Mouse (Mus musculus) heart, postnatal 14 days (tissue): ENCODE results near the gene Rhbg. TPM values are rescaled to one million over a fixed set of nuclear protein-coding genes. Genes with fewer than 3 reads are reported as not detected.
A peak's percentile ranks its signal among the peaks of the same experiment; 100 is the strongest.
"Not testable (repeated sequence)": the region's sequence is repeated elsewhere in the genome, so short reads cannot be mapped to it uniquely, and the experiment has no call there.

Source experiments
- DNase-seq, 2 experiments: peaks; one replicate each; pipeline ENCODE4 v3.0.0; 2021 to 2022
- intact Hi-C: fragments of 180-260 bp; cut with DNase I; formaldehyde crosslinking; loops from one replicate; pipeline ENCODE4 v1.15.1; 2025
- long read RNA-seq, 2 experiments: library from polyadenylated mRNA; stranded (forward); transcript quantifications; one replicate each; pipeline ENCODE4 v2.0.0; 2021
- total RNA-seq, 2 experiments: library from RNA; stranded (reverse); gene quantifications; 2 replicates each; pipeline ENCODE4 v1.2.3; 2021

The Rhbg gene
- total RNA-seq, result not detected
- long read RNA-seq, experiment 1, result 0 reads
- long read RNA-seq, experiment 2, result 0 reads

DNA sequence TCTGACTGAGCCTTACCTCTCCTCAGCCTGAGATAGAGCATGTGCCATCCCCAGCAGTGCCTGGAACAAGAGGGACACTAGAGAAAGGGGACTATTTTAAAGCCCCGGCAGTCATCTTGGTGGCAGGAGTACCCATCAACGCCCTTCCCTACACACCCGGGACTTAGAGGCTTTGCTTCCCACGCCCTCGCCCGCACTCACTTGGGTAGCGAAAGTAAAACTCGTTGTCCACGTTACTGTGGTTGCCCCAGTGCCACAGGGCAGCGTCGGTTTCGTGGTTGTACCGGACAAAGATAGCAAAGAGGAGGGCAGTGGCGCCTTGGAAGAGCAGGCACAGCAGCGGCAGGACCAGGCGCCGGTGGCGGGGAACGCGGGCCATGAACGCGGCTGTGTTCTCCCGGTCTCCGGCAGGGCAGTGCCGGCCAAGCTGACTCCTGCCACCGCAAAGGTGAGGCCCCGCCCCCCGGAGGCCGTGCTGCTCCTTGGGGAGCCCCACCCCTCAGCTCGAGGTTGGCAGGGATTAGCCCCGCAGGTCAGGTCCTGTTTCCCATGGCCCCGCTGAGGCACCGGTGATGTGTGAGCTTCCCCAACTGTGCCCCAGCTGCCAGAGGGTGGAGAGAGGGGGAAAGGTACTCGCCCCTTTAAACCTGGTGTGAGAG lies at the start of gene Rhbg:
Rhbg (minus strand) TSS at position 442 of the 659 bp plus-strand sequence.
- DNase-seq, result peak; percentile 15 to 33
- intact Hi-C loops, result no loop called here

GRCm38 (mm10) chr3:88299172-88299571 lies 44.7 kb upstream of the Rhbg start:
- intact Hi-C loops, result no loop called here
- no peak for DNase-seq

- no peak for DNase-seq
- intact Hi-C loops, result no loop called here
Measured at GRCm38 (mm10) chr3:88297321-88297851, 42.9 kb upstream of the Rhbg start.

DNA sequence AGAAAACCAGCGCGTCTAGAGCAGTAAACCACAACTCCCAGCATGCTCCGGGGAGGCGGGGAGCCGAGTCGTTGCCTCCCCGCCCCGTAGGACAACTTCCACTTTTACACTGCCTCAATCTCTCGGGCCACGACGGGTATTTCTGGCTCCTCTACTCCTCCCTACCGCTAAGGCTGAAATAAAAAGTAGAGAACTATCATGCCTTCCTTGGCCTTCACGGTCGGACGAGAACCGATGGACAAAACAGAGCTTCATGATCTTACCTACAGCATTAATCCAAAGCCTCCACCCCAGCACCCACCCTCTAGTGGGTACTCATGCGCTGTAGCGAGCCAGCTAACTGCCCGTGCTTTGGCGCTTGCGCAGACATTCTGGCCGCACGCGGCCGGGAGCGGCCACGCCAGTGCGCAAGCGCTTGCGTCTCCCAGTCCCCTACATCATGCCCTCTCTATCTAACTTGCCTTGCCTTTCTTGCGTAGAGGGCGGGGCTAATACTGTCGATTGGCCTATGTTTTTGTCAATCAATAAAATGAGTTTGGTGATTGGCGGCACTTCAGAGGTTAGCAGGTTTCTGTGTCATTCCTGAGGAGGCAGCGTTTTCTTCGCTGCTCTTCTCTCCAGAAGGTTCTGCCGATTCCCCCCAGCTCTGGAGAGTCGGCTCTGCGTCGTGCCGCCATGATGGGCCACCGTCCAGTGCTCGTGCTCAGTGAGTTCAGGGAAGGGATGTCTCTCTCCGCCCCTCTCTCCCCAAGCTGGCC lies 42.2 kb upstream of the Rhbg start, which contains the start of the genes Tsacc and Cct3:
Tsacc (minus strand) TSS at position 439 of the 758 bp plus-strand sequence.
Cct3 (plus strand) TSS at position 556 of the 758 bp plus-strand sequence.
- intact Hi-C loops, result no loop called here
- DNase-seq, result peak; percentile 97

DNA sequence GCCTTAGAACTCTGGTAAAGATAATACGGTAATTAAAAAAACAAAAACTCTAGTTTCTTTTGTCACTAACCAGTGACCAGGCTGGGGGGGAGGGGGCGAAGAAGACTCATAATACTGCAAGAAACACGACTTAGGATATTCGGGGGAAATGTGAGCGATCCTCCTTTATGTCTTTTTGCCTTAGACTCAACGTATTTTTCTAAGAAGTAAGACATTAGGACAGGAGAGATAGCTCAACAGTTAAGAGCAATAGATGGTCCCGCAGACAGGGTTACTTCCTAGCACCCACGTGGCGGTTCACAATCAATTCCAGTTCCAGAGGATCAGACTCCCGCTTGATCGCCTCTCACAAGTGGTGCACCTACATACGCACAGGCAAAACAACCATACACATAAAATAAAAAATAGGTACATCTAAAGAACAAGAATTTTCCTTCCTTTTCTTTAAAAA lies 41.6 kb upstream of the Rhbg start:
- DNase-seq, result no peak
- intact Hi-C loops, result no loop called here

- intact Hi-C loops, DNase-seq: not testable (repeated sequence)
Measured at GRCm38 (mm10) chr3:88295272-88295671, 40.8 kb upstream of the Rhbg start.

DNA sequence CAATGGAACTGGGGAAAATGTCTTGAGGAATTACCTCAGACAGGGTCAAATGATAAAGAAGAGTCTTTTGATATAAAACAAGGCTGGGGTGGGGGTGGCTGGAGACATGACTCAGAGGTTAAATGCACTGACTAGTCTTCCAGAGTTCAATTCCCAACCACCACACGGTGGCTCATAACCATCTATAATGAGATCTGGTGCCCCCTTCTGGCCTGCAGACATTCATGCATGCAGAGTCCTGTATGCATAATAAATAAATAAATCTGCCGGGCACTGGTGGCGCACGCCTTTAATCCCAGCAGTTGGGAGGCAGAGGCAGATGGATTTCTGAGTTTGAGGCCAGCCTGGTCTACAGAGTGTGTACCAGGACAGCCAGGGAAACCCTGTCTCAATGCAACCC lies 37.5 kb upstream of the Rhbg start:
- intact Hi-C loops, result no loop called here
- peak in 1 of 2 experiments; percentile 23 for DNase-seq

DNA sequence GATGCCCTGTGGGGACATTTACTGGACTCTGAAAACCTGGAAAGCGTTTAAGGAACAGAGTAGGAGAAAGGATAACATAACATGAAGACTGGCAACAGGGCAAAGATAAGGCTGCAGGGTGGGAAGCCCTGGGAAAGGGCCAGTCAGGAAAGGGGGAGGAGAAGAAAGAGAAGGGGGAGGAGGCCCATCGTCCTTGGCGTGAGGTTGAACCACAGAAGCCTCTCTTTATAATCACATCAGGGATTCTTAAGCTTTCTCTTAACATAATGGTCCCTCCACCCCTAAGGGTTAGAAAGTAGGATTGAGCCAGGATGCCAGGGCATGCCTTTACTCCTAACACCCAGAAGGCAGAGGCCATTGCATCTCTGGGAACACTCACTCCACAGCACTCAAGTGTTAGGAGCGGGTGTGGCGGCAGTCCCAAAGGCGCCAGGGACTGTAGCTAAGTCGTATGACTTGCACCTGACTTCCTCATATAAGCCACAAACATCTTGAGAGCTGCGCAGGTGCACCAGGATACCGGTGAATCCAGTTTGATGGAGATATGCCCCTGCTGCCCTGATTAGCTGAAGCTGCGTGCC lies 33.7 kb upstream of the Rhbg start:
- DNase-seq, intact Hi-C loops: not testable (repeated sequence)

DNA sequence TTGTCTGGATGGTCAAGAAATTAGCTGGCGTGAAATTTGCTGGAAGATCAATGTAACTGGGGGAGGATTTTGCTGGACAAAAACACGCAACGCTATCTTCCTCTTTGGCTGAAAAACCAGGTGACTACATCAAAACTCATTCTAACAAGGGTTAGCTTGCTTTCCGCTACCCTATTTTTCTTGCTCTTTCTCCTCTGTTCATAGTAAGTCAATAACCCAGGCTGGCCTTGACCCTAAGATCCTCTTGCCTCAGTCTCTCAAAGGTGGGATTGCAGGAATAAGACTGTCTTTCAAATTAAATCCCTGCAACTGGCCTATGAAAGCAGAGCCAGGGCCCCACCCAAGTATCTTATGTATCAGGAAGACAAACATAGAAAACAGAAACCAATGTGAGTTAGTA lies 32.6 kb upstream of the Rhbg start, which contains the start of gene Gm38392:
Gm38392 (minus strand) TSS at position 101 of the 400 bp plus-strand sequence.
- DNase-seq, result no peak
- intact Hi-C loops, result no loop called here

GRCm38 (mm10) chr3:88285565-88285895 lies 31.0 kb upstream of the Rhbg start:
- intact Hi-C loops, result not testable (repeated sequence)

GRCm38 (mm10) chr3:88284815-88285564 lies 30.5 kb upstream of the Rhbg start:
- intact Hi-C loops, DNase-seq: not testable (repeated sequence)

More at GRCm38 (mm10) chr3:88285565-88285895, 31.0 kb upstream of the Rhbg start:
- DNase-seq, result not testable (repeated sequence)

DNA sequence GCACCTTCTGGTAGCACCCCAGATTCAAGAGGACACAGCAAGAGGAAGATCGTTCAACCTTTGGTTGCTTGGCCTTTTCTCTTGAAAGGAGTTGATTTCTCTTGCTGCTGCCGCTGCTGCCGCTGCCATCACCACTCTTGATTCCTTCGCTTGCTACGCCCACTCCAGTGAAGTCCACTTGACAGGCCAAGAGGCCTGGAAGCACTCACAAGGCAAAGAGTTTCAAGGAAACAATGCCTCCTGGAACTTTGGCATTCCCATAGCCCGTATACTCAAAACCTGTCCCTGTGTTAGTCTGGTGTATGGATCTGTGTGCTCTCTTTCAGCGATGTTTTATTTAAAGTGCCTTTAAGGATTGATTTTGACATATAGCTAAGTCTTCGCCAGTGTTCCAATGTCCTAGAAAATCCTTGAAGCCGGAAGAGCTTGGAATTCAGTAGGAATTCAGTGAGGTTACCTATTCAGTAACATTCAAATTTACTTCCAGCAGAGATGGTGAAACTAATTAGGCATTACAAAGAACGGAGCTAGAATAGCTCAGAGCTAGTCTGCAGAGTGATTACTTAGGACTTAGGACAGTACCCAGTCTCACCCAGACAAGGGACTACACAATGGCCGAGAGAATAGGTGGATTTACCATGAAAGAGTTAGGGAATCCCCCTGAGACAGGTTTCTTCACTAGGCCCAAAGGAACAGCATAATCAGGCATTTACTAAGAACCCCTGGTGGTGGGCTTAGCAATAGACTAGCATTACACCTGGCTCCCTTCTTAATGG lies 26.8 kb upstream of the Rhbg start:
- intact Hi-C loops, DNase-seq: not testable (repeated sequence)

DNA sequence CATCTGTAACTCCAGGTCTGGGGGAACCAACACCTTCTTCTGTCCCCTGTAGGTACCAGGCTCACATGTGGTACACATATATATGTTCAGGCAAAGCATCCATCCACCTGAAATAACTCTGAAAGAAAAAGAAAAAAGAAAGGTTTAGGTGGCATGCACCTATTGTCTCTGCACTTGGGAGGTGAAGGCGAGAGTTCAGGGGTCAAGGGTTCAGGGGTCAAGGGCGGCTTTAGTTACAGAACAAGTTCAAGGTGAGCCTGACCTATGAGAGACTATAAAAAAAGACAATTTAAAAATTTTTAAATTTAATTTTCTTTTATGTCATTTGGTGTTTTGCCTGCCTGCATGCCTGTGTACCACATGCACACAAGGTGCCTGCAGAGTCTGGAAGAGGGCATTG lies 25.5 kb upstream of the Rhbg start:
- DNase-seq, result no peak
- intact Hi-C loops, result no loop called here

DNA sequence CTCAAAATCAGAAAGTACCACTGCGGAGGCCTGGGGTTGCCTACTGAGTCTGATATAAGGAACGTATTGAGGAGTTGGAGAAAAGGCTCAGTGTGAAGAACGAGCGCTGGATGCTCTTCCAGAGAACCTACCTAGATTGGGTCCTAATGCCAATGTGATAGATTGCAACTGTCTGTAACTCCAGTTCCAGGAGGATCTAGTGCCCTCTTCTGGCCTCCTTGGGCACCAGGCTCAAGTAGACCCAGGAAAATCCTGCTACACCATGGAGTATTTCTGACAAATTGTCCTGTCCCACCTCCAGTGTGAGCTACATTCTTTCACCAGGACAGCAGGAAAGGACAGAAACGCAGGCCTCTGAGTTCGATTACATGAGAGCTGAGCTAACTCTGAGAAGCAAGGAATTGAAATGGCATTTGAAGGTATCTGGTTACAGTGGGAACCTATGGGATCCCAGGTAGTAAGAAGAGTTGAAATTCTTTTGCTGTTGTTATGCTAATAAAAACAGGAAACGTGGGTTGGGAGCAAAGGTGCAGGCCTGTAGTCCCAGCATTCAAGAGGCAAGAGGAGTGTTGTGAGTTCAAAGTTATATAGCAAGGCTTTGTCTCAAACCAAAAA lies 22.1 kb upstream of the Rhbg start:
- intact Hi-C loops, result no loop called here
- DNase-seq, result peak in 1 of 2 experiments; percentile 16

DNA sequence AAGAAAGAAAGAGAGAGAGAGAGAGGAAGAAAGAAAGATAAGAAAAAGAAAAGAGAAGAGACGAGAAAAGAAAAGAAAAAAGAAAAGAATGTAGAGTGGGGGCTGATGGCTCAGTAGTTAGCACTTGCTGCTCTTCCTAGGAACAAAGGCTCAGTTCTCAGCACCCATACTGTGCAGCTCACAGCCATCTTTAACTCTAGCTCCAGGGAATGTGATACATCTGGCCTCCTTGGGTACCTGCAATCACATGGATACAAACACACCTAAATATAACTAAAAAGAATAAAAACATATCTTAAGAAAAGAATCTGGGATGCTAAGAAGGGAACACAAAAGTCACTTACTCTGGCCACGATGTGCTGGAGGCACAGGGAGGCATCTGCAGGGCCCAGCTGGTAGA lies 21.6 kb upstream of the Rhbg start:
- intact Hi-C loops, result no loop called here
- DNase-seq, result no peak

DNA sequence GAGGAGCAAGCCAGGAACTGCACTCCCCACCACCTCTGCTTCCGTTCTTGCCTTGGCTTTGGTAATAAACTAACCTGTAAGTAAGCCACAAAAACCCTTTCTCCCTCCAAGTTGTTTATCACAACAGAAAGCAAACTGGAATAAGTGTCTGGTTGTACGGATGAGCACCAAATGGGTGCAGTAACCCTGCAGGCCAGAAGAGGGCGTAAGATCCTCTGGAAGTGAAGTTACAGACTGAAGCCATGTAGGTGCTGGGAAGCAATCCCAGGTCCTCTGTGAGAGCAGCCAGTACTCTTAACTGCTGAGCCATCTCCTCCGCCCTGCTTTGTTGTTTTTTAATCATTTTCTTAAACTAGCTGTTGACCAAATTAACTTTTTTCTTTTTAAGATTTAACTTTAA lies 19.5 kb upstream of the Rhbg start:
- intact Hi-C loops, result no loop called here
- no peak for DNase-seq

- intact Hi-C loops, result no loop called here
- no peak for DNase-seq
Measured at GRCm38 (mm10) chr3:88271859-88272258, 17.4 kb upstream of the Rhbg start.

- DNase-seq, intact Hi-C loops: not testable (repeated sequence)
Measured at GRCm38 (mm10) chr3:88271298-88271697, 16.8 kb upstream of the Rhbg start.

DNA sequence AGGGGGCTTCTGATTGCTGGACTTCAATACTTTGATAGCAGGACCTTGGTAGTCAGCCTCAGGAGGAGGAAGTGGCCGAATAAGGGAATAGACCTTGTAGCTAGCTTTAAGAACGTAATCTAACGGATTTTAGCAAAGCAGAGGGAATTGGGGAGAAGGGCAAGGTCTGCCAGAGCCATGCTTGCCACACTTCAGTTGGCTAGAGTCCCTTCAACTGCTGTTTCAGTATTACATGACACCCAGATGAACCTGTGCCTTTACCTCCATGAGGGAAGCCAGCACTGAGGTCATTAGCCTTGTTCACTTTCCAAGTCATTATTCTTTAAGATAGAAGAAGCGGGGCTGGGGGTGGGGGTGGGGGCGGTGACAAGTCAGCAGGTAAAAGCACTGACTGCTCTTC lies 14.5 kb upstream of the Rhbg start:
- intact Hi-C loops, result no loop called here
- DNase-seq, result no peak
